Mouse (Mus musculus): ENCODE data around the gene Mpp1. TPM values are rescaled to one million over a fixed set of nuclear protein-coding genes. Genes with fewer than 3 reads are reported as not detected.

Mpp1 gene
- polyA plus RNA-seq, 1 experiment from 2014 or later, result 21.6 TPM

- no peak overlapping the region for H3K4me3 ChIP-seq (ENCODE audit: low read depth, low read length)
- no peaks in the 10 kb centered on the region for H3K9me3 ChIP-seq (ENCODE audit: control insufficient read depth, low read length)
- H3K9ac ChIP-seq (replicated peaks; ENCODE audit: low read depth, low read length), result no peak overlapping the region
- no peak for ATAC-seq (ENCODE audit: low read depth)
- H3K4me2 ChIP-seq (ENCODE audit: low read depth, low read length), result no peak overlapping the region
- H3K27me3 ChIP-seq (ENCODE audit: control insufficient read depth, insufficient read depth, low read length), result no peaks in the 10 kb centered on the region
- no peak overlapping the region for H3K27ac ChIP-seq (ENCODE audit: low read depth, low read length)
- H3K36me3 ChIP-seq (ENCODE audit: control insufficient read depth, insufficient read depth, low read length), result no peaks in the 10 kb centered on the region
- no peaks in the 10 kb centered on the region for H3K4me1 ChIP-seq (ENCODE audit: control insufficient read depth, insufficient read depth, low read length)
Observed at GRCm38 (mm10) chrX:75136938-75137337, 6.1 kb upstream of the Mpp1 start.

DNA sequence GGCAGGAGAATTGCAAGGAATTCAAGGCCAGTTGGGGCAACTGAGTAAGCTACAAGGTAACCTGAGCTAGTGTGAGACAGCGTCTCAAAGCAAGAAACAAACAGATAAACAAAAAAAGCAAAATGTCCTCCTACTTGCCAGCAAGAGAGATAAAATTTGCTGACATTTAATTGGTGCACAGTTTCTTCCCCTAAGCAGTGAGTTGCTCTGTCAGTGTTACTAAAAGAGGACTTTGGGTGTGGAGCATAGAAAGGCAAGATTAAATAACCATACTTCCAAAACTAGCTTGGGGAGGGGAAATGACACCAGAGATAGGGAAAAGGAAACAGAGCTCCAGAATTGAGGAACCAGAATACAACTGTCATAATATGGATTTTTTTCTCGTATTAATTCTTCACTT lies 1.3 kb downstream of the Mpp1 start:
- no peak overlapping the region; the same call in 1 of the 2 replicates for H3K4me2 ChIP-seq (ENCODE audit: low read depth, low read length)

GRCm38 (mm10) chrX:75128333-75128980 lies 2.4 kb downstream of the Mpp1 start:
- Histone ChIP-seq H3K4me1 (ENCODE audit: control insufficient read depth, insufficient read depth, low read length) (no peaks in the 10 kb centered on the region), H3K9ac (replicated peaks; ENCODE audit: low read depth, low read length) (no peak overlapping the region)

More for the DNA sequence above, 1.3 kb downstream of the Mpp1 start:
- no peak overlapping the region for H3K27ac ChIP-seq (ENCODE audit: low read depth, low read length)
- ATAC-seq (ENCODE audit: low read depth), result no peak
- H3K9me3 ChIP-seq (ENCODE audit: control insufficient read depth, low read length), result no peaks in the 10 kb centered on the region
- no peak overlapping the region for H3K9ac ChIP-seq (replicated peaks; ENCODE audit: low read depth, low read length)
- H3K36me3 ChIP-seq (ENCODE audit: control insufficient read depth, insufficient read depth, low read length), result no peaks in the 10 kb centered on the region
- no peaks in the 10 kb centered on the region for H3K27me3 ChIP-seq (ENCODE audit: control insufficient read depth, insufficient read depth, low read length)
- 87% methylated on average over 2 of the region's 2 CpGs for WGBS
- no peak overlapping the region for H3K4me3 ChIP-seq (ENCODE audit: low read depth, low read length)
- no peaks in the 10 kb centered on the region for H3K4me1 ChIP-seq (ENCODE audit: control insufficient read depth, insufficient read depth, low read length)

DNA sequence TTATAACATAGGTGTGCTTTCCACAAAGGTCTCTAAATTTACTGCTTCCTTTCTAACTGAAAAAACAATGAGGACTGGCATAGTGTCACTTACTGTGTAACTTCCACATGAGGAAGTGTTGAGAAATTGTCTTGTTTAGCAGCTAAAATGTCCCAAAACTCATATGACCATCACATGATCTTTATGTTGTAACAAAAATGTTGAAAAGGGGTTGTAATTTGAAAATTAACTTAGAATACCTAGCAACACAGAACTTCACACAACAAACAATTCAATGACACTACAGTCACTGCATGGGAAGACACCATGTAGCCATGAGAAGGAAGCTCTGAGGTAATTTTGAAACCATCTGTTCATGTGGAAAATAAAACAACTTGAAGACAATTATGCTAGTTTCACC lies 3.9 kb downstream of the Mpp1 start:
- Histone ChIP-seq H3K27ac (ENCODE audit: low read depth, low read length) (no peak overlapping the region), H3K36me3 (ENCODE audit: control insufficient read depth, insufficient read depth, low read length) (no peaks in the 10 kb centered on the region), H3K4me3 (ENCODE audit: low read depth, low read length) (no peak overlapping the region), H3K9me3 (ENCODE audit: control insufficient read depth, low read length) (no peaks in the 10 kb centered on the region), H3K27me3 (ENCODE audit: control insufficient read depth, insufficient read depth, low read length) (no peaks in the 10 kb centered on the region), H3K4me1 (ENCODE audit: control insufficient read depth, insufficient read depth, low read length) (no peaks in the 10 kb centered on the region), H3K9ac (replicated peaks; ENCODE audit: low read depth, low read length) (no peak overlapping the region), H3K4me2 (ENCODE audit: low read depth, low read length) (no peak overlapping the region)
- ATAC-seq (ENCODE audit: low read depth), result no peak

More at GRCm38 (mm10) chrX:75128333-75128980, 2.4 kb downstream of the Mpp1 start:
- Histone ChIP-seq H3K27me3 (ENCODE audit: control insufficient read depth, insufficient read depth, low read length) (no peaks in the 10 kb centered on the region), H3K4me2 (ENCODE audit: low read depth, low read length) (no peak overlapping the region), H3K36me3 (ENCODE audit: control insufficient read depth, insufficient read depth, low read length) (no peaks in the 10 kb centered on the region), H3K27ac (ENCODE audit: low read depth, low read length) (no peak overlapping the region), H3K4me3 (ENCODE audit: low read depth, low read length) (no peak overlapping the region), H3K9me3 (ENCODE audit: control insufficient read depth, low read length) (no peaks in the 10 kb centered on the region)
- ATAC-seq (ENCODE audit: low read depth), result no peak

DNA sequence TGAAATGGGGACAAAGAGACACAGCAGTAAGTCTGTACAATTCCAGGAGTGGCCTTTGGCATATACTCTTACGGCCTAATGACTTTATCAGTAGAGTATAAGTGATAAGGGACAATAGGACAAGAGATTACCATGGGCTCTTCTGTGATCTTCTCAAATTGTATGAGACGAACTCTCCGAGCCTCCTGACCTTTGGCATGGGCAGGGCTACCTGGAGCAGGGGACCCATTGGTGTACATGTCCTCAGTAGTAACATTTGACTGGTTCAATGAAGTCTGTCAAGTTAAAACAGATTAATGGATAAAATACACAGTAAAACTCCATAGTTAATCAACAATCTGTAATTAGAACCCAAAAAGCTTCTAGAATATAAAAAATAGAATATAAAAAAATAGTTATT lies 5.2 kb downstream of the Mpp1 start:
- 92% methylated on average over 3 of the region's 3 CpGs for WGBS
- H3K9ac ChIP-seq (replicated peaks; ENCODE audit: low read depth, low read length), result no peak overlapping the region
- ATAC-seq (ENCODE audit: low read depth), result no peak

GRCm38 (mm10) chrX:75115550-75115949 lies 15.3 kb downstream of the Mpp1 start:
- Histone ChIP-seq H3K4me1 (ENCODE audit: control insufficient read depth, insufficient read depth, low read length) (no peaks in the 10 kb centered on the region), H3K9me3 (ENCODE audit: control insufficient read depth, low read length) (no peaks in the 10 kb centered on the region), H3K27me3 (ENCODE audit: control insufficient read depth, insufficient read depth, low read length) (no peaks in the 10 kb centered on the region), H3K9ac (replicated peaks; ENCODE audit: low read depth, low read length) (no peak overlapping the region), H3K27ac (ENCODE audit: low read depth, low read length) (no peak overlapping the region), H3K4me2 (ENCODE audit: low read depth, low read length) (no peak overlapping the region), H3K4me3 (ENCODE audit: low read depth, low read length) (no peak overlapping the region), H3K36me3 (ENCODE audit: control insufficient read depth, insufficient read depth, low read length) (no peaks in the 10 kb centered on the region)
- ATAC-seq (ENCODE audit: low read depth), result no peak

More for the DNA sequence above, 5.2 kb downstream of the Mpp1 start:
- no peaks in the 10 kb centered on the region for H3K27me3 ChIP-seq (ENCODE audit: control insufficient read depth, insufficient read depth, low read length)
- H3K9me3 ChIP-seq (ENCODE audit: control insufficient read depth, low read length), result no peaks in the 10 kb centered on the region
- no peak overlapping the region for H3K4me2 ChIP-seq (ENCODE audit: low read depth, low read length)
- H3K36me3 ChIP-seq (ENCODE audit: control insufficient read depth, insufficient read depth, low read length), result no peaks in the 10 kb centered on the region
- H3K4me3 ChIP-seq (ENCODE audit: low read depth, low read length), result no peak overlapping the region
- no peaks in the 10 kb centered on the region for H3K4me1 ChIP-seq (ENCODE audit: control insufficient read depth, insufficient read depth, low read length)
- H3K27ac ChIP-seq (ENCODE audit: low read depth, low read length), result no peak overlapping the region

- Histone ChIP-seq H3K27me3 (ENCODE audit: control insufficient read depth, insufficient read depth, low read length) (no peaks in the 10 kb centered on the region), H3K36me3 (ENCODE audit: control insufficient read depth, insufficient read depth, low read length) (no peaks in the 10 kb centered on the region), H3K4me3 (ENCODE audit: low read depth, low read length) (no peak overlapping the region)
Observed at GRCm38 (mm10) chrX:75102293-75102692, 28.5 kb downstream of the Mpp1 start.

DNA sequence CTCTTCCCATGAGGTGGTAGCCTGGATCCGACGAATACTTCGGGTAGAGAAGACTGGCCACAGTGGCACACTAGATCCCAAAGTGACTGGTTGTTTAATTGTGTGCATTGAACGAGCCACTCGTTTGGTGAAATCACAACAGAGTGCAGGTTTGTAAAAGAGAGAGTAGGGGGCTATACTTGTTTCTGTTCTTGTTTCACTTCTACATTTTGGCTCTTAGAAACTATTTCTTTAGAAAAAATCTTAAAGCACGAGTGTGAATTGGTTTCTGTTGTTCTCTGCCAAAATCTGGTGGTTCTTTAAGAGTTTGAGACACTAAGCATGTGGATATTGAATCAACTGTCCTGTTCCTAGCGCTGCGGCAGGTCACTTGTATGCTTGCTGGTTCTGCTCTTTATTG lies 32.0 kb downstream of the Mpp1 start:
- no peak overlapping the region for H3K4me2 ChIP-seq (ENCODE audit: low read depth, low read length)
- WGBS, result 90% methylated on average over 8 of the region's 8 CpGs
- ATAC-seq (ENCODE audit: low read depth), result no peak
- H3K27me3 ChIP-seq (ENCODE audit: control insufficient read depth, insufficient read depth, low read length), result no peaks in the 10 kb centered on the region
- no peak overlapping the region for H3K4me3 ChIP-seq (ENCODE audit: low read depth, low read length)
- H3K27ac ChIP-seq (ENCODE audit: low read depth, low read length), result no peak overlapping the region
- no peaks in the 10 kb centered on the region for H3K9me3 ChIP-seq (ENCODE audit: control insufficient read depth, low read length)
- H3K9ac ChIP-seq (replicated peaks; ENCODE audit: low read depth, low read length), result no peak overlapping the region
- no peaks in the 10 kb centered on the region for H3K36me3 ChIP-seq (ENCODE audit: control insufficient read depth, insufficient read depth, low read length)
- H3K4me1 ChIP-seq (ENCODE audit: control insufficient read depth, insufficient read depth, low read length), result peaks cover 5% of the 10 kb centered on the region; the same call in 1 of the 2 replicates

More at GRCm38 (mm10) chrX:75102293-75102692, 28.5 kb downstream of the Mpp1 start:
- 93% methylated on average over 6 of the region's 6 CpGs for WGBS
- Histone ChIP-seq H3K9ac (replicated peaks; ENCODE audit: low read depth, low read length) (no peak overlapping the region), H3K4me2 (ENCODE audit: low read depth, low read length) (no peak overlapping the region), H3K4me1 (ENCODE audit: control insufficient read depth, insufficient read depth, low read length) (peaks cover 3% of the 10 kb centered on the region; the same call in 1 of the 2 replicates), H3K27ac (ENCODE audit: low read depth, low read length) (no peak overlapping the region), H3K9me3 (ENCODE audit: control insufficient read depth, low read length) (no peaks in the 10 kb centered on the region)
- no peak for ATAC-seq (ENCODE audit: low read depth)

GRCm38 (mm10) chrX:75096163-75096770 lies 34.5 kb downstream of the Mpp1 start:
- Histone ChIP-seq H3K36me3 (ENCODE audit: control insufficient read depth, insufficient read depth, low read length) (no peaks in the 10 kb centered on the region), H3K27me3 (ENCODE audit: control insufficient read depth, insufficient read depth, low read length) (no peaks in the 10 kb centered on the region), H3K9me3 (ENCODE audit: control insufficient read depth, low read length) (no peaks in the 10 kb centered on the region), H3K27ac (ENCODE audit: low read depth, low read length) (peak overlapping the region; percentile 55; the same call in 1 of the 2 replicates), H3K4me2 (ENCODE audit: low read depth, low read length) (peak overlapping the region; percentile 55), H3K4me1 (ENCODE audit: control insufficient read depth, insufficient read depth, low read length) (peaks cover 5% of the 10 kb centered on the region; the same call in 1 of the 2 replicates), H3K4me3 (ENCODE audit: low read depth, low read length) (peak overlapping the region; percentile 51), H3K9ac (replicated peaks; ENCODE audit: low read depth, low read length) (peak overlapping the region; percentile 50)
- WGBS, result 19% methylated on average over 23 of the region's 23 CpGs
- ATAC-seq (ENCODE audit: low read depth), result peak; percentile 0

All from neural tube, embryonic 14.5 days (tissue).